Mouse (Mus musculus): ENCODE results near the gene Fam213b. TPM values are rescaled to one million over a fixed set of nuclear protein-coding genes. Genes with fewer than 3 reads are reported as not detected.

Gene Fam213b
- polyA plus RNA-seq (2012; rRNA removed): 74.0 and 92.4 TPM in 2 replicates

DNA sequence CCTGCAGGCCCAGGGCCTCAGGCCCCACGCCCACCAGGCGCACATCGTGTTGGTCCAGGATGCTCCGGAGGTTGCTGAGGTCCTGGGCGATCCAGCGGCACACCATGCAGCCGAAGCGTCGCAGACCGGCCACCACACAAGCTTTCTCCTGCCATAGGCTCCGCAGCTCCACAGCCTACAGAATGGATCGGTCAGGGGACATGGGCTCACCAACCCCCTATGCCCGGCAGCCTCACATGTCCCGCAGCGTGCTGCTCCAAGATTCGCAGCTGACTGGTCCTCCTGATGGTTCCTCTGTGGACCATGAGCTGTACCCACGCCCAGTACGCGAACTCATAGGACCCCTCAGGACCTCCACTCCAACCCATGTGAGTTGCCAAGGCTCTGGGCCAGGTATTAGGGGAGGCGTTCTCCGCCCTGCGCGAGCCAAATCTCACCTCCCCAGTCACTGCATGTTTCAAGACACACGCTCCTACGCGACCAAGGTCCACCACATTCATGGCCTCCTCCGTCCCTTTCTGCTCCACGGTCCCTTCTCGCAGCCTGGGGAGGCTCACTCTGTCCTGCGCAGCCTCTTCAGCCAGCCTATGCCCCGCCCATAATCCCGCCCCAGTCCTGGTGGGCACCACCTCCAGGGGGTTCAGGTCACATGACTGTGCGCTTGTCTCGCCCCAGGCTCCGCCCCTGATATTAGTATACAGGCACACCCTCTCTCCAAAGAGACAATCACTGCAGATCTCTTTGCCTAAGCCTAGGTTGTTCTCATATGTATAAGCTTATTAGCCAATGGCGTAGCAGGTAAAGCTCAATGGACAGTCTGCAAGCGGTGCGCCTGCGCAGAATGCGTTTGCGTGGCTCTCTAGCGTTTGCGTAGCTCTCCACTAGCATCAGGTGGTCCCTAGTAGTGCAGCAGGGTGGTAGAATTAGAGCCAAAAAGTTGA, at the start of gene Fam213b:
Fam213b (minus strand) TSS at position 630 of the 941 bp plus-strand sequence.
- peak; percentile 79 for TF ChIP-seq POLR2A (IDR thresholded peaks at IDR 0.05; ENCODE audit: low read depth, low read length)
- TF ChIP-seq CTCF (conservative IDR thresholded peaks at IDR 0.05; ENCODE audit: insufficient read depth, insufficient read length, low read depth, low read length): 0 out of 2 replicates have a peak, but pooled peaks have one; percentile 0
- Histone ChIP-seq H3K27me3 (replicated peaks; ENCODE audit: control insufficient read depth, insufficient read depth, low read length) (no peaks in the 10 kb centered on the region), H3K36me3 (ENCODE audit: control insufficient read depth, insufficient read depth, low read length) (no peaks in the 10 kb centered on the region), H3K4me1 (ENCODE audit: control insufficient read depth, insufficient read depth, low read length) (peaks cover 7% of the 10 kb centered on the region), H3K27ac (ENCODE audit: insufficient read depth, low read depth, low read length) (no peak within 1 kb of the TSS), H3K4me3 (ENCODE audit: insufficient read depth, low read depth, low read length) (peak within 1 kb of the TSS; percentile 76)
- peak; percentile 88 for DNase-seq
- WGBS: 4% methylated on average over 43 of the region's 43 CpGs

GRCm38 (mm10) chr4:154948066-154948939, 49.4 kb upstream of the Fam213b start:
- no peak overlapping the region for H3K27ac ChIP-seq (ENCODE audit: insufficient read depth, low read depth, low read length)

DNA sequence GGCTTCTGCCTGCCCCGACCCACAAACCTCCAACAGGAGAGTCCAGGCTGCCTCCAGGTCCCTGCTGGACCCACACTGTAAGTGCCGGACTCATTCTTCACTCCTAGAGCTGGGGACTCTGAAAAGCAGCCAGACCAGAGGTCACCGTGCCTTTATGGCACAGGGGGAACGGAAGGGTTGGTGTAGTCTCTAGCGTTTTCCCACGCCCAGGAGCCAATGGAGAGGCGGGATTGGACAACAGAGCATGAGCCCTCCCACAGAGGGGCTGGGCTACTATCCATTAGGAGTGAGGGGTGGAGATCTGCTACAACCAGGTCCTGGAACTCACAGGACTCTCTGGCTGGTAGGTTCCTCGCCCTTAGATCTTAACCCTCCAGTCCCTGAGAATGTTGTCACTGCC, 47.4 kb upstream of the Fam213b start:
- peak overlapping the region; percentile 8; the same call in 1 of the 2 replicates for H3K4me3 ChIP-seq (ENCODE audit: insufficient read depth, low read depth, low read length)
- no peaks in the 10 kb centered on the region for H3K4me1 ChIP-seq (ENCODE audit: control insufficient read depth, insufficient read depth, low read length)
- WGBS: 5% methylated on average over 8 of the region's 8 CpGs
- no peak overlapping the region for H3K27ac ChIP-seq (ENCODE audit: insufficient read depth, low read depth, low read length)
- no peaks in the 10 kb centered on the region for H3K27me3 ChIP-seq (replicated peaks; ENCODE audit: control insufficient read depth, insufficient read depth, low read length)
- TF ChIP-seq POLR2A (IDR thresholded peaks at IDR 0.05; ENCODE audit: low read depth, low read length): no peak
- no peak for TF ChIP-seq CTCF (conservative IDR thresholded peaks at IDR 0.05; ENCODE audit: insufficient read depth, insufficient read length, low read depth, low read length)
- H3K36me3 ChIP-seq (ENCODE audit: control insufficient read depth, insufficient read depth, low read length): no peaks in the 10 kb centered on the region
- peak; percentile 91 for DNase-seq

More at GRCm38 (mm10) chr4:154948066-154948939, 49.4 kb upstream of the Fam213b start:
- Histone ChIP-seq H3K4me1 (ENCODE audit: control insufficient read depth, insufficient read depth, low read length) (no peaks in the 10 kb centered on the region), H3K4me3 (ENCODE audit: insufficient read depth, low read depth, low read length) (no peak overlapping the region), H3K36me3 (ENCODE audit: control insufficient read depth, insufficient read depth, low read length) (no peaks in the 10 kb centered on the region), H3K27me3 (replicated peaks; ENCODE audit: control insufficient read depth, insufficient read depth, low read length) (no peaks in the 10 kb centered on the region; the same call in 1 of the 2 replicates)
- DNase-seq: no peak
- TF ChIP-seq POLR2A (IDR thresholded peaks at IDR 0.05; ENCODE audit: low read depth, low read length): no peak
- no peak for TF ChIP-seq CTCF (conservative IDR thresholded peaks at IDR 0.05; ENCODE audit: insufficient read depth, insufficient read length, low read depth, low read length)
- WGBS: 43% methylated on average over 14 of the region's 14 CpGs

- no peaks in the 10 kb centered on the region for H3K4me1 ChIP-seq (ENCODE audit: control insufficient read depth, insufficient read depth, low read length)
- TF ChIP-seq POLR2A (IDR thresholded peaks at IDR 0.05; ENCODE audit: low read depth, low read length) (no peak), CTCF (conservative IDR thresholded peaks at IDR 0.05; ENCODE audit: insufficient read depth, insufficient read length, low read depth, low read length) (peak; percentile 99)
- H3K27ac ChIP-seq (ENCODE audit: insufficient read depth, low read depth, low read length): no peak overlapping the region
- no peak overlapping the region for H3K4me3 ChIP-seq (ENCODE audit: insufficient read depth, low read depth, low read length)
- H3K36me3 ChIP-seq (ENCODE audit: control insufficient read depth, insufficient read depth, low read length): no peaks in the 10 kb centered on the region
- no peaks in the 10 kb centered on the region for H3K27me3 ChIP-seq (replicated peaks; ENCODE audit: control insufficient read depth, insufficient read depth, low read length)
- WGBS: 11% methylated on average over 2 of the region's 2 CpGs
- DNase-seq: peak; percentile 91
These were observed 45.2 kb upstream of the Fam213b start for GRCm38 (mm10) chr4:154944121-154944590.

GRCm38 (mm10) chr4:154943323-154944039, 44.5 kb upstream of the Fam213b start:
- H3K27ac ChIP-seq (ENCODE audit: insufficient read depth, low read depth, low read length): no peak overlapping the region
- H3K4me1 ChIP-seq (ENCODE audit: control insufficient read depth, insufficient read depth, low read length): no peaks in the 10 kb centered on the region
- no peak overlapping the region for H3K4me3 ChIP-seq (ENCODE audit: insufficient read depth, low read depth, low read length)
- DNase-seq: no peak
- H3K27me3 ChIP-seq (replicated peaks; ENCODE audit: control insufficient read depth, insufficient read depth, low read length): no peaks in the 10 kb centered on the region
- H3K36me3 ChIP-seq (ENCODE audit: control insufficient read depth, insufficient read depth, low read length): no peaks in the 10 kb centered on the region
- TF ChIP-seq CTCF (conservative IDR thresholded peaks at IDR 0.05; ENCODE audit: insufficient read depth, insufficient read length, low read depth, low read length): no peak
- no peak for TF ChIP-seq POLR2A (IDR thresholded peaks at IDR 0.05; ENCODE audit: low read depth, low read length)
- 86% methylated on average over 6 of the region's 6 CpGs for WGBS

GRCm38 (mm10) chr4:154942632-154943322, 43.8 kb upstream of the Fam213b start:
- WGBS: 69% methylated on average over 10 of the region's 10 CpGs
- DNase-seq: no peak

More at GRCm38 (mm10) chr4:154942632-154943322, 43.8 kb upstream of the Fam213b start:
- TF ChIP-seq POLR2A (IDR thresholded peaks at IDR 0.05; ENCODE audit: low read depth, low read length) (no peak), CTCF (conservative IDR thresholded peaks at IDR 0.05; ENCODE audit: insufficient read depth, insufficient read length, low read depth, low read length) (no peak)
- H3K27ac ChIP-seq (ENCODE audit: insufficient read depth, low read depth, low read length): no peak overlapping the region
- H3K4me1 ChIP-seq (ENCODE audit: control insufficient read depth, insufficient read depth, low read length): no peaks in the 10 kb centered on the region
- H3K36me3 ChIP-seq (ENCODE audit: control insufficient read depth, insufficient read depth, low read length): no peaks in the 10 kb centered on the region
- no peaks in the 10 kb centered on the region for H3K27me3 ChIP-seq (replicated peaks; ENCODE audit: control insufficient read depth, insufficient read depth, low read length)
- no peak overlapping the region for H3K4me3 ChIP-seq (ENCODE audit: insufficient read depth, low read depth, low read length)

All from kidney, adult 2 months (tissue).